Mouse (Mus musculus) lung, postnatal 0 days (tissue): ENCODE measurements at regions not wholly inside any gene's neighbourhood (a gene's known extent, or its start where the extent isn't known, plus 50 kb on each side); places are given as distances from the start of the nearest gene placed in this dataset.

Experiments
- CTCF ChIP-seq: IDR thresholded peaks from 2 replicates; pipeline ENCODE4 v1.5.1; 2016; ENCODE audit warnings: antibody characterized with exemption, mild to moderate bottlenecking
- EP300 ChIP-seq: IDR thresholded peaks from 2 replicates; pipeline ENCODE4 v1.6.1; 2016; ENCODE audit warnings: antibody characterized with exemption, mild to moderate bottlenecking, control low read depth

GRCm38 (mm10) chr5:51726762-51727161, 159.2 kb upstream of the Ppargc1a start:
- TF ChIP-seq CTCF (no peak), EP300 (no peak)
